Mouse (Mus musculus): ENCODE results near the gene Trp53inp2.

The Trp53inp2 gene

DNA sequence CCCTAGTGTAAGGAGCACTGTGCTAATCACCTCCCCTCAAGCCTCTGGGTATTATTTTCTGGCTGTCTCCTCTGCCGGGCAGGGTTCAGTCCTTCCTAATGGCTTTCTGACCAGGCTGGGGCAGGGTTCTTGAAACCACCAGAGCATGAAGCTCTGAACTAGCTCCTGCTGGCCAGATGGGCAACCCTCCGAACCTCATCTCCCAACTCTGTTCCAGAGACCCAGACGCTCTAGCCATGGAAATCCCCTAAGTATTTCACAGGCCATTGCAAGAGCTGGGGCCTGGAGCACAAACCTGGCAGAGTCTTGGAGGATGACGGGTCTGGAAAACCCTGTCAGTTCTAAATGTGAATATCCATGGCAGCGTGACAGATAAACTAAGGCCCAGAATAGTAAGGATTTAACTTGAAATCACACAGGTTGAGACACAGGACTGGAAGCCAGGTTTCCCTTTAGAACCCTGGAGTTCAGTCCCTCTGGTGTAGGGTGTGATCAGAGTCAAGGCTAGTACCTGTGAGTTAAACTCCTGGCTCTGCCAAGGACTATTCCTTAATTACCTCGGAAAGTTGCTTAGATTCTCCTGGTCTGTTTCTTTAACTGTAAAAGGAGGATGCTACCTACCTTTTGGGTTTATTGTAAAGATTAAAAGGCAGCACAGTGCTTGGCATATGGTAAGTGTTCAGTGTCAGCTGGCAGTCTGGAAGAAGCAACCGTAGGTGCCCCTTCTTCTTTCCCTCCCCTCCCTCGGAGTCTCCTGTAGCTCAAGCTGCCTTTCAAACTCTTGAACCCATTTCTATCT lies at the start of gene Trp53inp2:
Gene Trp53inp2 (plus strand): TSS at position 799 of the 799 bp plus-strand sequence.
- no peak for DNase-seq

GRCm38 (mm10) chr2:155331351-155331750 lies 49.5 kb upstream of the Trp53inp2 start:
- peak; percentile 36 to 58 for DNase-seq

- no peak for DNase-seq
These were observed 47.4 kb upstream of the Trp53inp2 start for GRCm38 (mm10) chr2:155333421-155333820.

DNA sequence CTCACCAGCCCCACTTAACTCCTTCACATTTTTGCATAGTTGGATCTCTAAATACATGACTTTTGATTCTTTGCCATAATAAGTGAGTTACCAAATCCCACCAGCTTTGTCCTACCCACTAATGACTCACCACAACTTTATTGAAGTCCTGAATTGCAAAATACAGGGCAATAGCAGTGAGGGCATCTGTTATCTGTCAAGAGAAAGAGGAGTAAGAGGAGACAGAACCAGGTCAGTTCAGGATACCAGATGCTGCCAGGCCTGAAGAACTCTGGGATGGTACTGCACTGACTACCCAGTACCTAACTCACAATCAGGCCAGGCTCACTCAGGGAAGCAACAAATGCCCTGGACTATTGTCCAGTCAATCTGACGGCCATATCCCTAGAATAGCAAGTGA lies 45.6 kb upstream of the Trp53inp2 start:
- DNase-seq: no peak

DNA sequence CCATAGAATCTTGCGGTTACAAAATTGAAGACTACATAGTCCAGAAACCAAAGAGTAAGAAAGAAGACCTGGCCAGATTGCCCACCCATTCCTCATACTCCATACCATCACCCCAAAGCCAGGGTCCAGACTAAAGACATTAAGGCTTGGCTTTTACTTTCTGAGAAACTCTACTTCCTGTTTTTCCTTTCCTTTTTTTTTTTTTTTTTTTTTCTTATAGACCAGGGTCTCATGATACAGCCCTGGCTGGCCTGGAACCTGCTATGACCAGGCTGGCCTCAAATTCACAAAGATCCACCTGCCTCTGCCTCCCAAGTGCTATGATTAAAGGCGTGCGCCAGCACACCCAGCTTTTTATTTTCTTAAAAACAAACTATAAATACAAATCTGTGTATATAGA lies 44.6 kb upstream of the Trp53inp2 start:
- no peak for DNase-seq

DNA sequence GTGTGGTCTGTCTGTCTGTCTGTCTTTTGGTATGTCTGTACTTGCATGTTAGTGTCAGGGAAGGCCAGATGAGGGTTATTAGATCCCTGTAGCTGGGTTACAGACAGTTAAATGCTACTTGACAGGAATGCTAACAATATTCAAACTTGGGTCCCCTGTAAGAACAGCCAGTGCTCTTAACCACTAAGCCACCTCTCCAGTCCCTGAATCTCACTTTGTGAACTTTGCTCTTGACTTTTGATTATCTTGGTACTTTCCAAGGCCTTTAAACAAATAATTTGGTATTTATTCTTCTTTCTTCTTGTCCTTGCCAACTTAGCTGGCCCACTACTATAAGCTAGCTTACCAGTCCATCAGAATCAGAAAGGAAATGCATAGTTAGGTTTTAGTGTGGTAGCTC lies 40.7 kb upstream of the Trp53inp2 start:
- peak in 1 of 2 experiments; percentile 27 for DNase-seq

DNA sequence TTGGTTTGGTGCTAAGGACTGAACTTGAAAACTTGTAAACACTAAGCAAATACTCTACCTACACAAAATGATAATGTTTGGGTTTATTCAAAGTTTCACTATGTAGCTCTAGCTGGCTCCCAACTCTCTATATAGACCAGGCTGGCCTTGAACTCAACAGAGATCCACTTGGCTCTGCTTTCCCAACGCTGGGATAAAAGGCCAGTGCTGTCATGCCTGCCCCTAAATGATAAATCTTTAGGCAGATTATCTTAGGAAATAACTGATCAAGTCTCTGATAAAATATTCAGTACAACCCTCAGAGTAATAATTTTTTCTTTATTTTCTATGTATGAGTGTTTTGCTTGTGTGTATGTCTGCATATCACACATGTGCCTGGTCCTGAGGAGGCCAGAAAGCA lies 34.2 kb upstream of the Trp53inp2 start:
- DNase-seq: no peak

DNA sequence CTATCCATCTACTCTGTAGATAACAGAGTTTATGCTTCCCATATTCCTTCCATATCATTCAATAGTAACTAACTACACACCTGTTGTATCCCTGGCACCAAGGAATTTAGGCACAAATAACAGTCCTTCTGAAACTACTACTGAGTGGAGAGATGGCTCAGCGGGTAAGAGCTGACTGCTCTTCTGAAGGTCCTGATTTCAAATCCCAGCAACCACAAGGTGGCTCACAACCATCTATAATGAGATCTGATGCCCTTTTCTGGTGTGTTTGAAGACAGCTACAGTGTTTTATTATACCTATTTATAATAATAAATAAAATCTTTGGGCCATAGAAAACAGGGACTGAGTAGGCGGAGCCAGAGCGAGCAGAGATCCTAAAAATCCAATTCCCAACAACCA lies 26.5 kb upstream of the Trp53inp2 start:
- DNase-seq: no peak

- DNase-seq: peak; percentile 96 to 97
These were observed 23.8 kb upstream of the Trp53inp2 start, which contains the start of gene Pigu for GRCm38 (mm10) chr2:155356971-155357591. TSS of gene Pigu (minus strand) at chr2:155357430.

DNA sequence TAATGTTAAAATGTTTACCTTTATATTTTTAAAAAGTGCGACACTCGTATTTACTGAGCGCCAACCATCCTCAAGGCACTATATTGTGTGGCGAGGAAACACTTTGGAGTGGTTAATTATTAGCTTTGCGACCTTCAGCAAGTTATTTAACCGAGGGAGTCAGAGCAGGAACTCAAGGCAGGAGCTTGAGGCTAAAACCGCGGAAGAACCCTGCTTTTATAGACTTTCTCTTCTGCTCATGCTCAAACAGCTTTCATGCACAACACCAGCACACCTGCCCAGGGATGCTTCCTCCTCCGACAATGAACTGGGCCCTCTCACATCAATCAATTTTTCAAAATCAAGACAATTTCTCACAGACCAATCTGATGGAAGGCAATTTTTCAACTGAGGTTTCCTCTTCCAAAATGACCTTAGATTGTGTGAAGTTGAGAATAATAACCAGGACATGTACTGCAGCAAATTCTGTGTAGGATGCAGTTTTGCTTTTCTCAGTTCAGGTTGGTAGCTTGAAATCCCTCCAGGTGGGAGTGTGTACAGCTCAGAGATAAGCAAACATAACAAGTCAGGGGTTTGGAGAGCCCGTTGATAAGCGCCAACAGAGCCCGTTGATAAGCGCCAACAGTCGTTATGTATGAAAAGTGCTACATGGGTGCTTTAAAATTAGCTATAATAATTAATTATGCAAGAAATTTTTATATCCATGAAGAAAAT lies 23.0 kb upstream of the Trp53inp2 start:
- peak; percentile 16 to 18 for DNase-seq

DNA sequence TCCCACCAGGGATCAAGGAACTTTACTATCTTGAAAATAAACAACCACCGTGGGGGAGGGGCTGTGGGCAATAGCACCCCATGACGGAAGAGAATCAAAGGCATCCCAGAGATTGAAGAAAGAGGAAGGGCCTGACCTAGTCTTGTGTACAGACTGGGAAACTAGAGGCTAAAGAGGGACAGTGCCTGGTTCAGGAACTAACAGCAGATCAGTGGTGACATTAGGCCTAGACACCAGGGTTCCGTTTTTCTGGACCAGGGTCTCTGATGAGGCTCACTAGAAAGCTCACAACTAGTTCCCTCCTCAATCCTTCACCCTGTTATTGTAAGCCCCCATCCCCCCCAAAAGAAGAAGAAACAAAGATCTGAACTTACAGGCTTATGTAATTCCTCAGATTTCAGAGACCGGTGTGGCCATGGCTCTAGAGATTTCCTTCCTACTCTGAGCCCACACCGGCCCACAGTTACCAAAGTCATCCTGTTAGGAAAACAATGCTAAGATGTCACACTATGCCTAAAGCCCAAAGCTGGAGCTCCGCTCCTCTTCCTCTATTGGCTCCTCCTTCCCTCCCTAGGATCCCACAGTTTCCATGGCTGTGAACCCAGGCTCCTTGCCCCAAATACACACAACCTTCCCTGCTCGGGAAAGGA lies 13.1 kb upstream of the Trp53inp2 start:
- DNase-seq: peak in 1 of 2 experiments; percentile 34

GRCm38 (mm10) chr2:155369333-155369883 lies 11.5 kb upstream of the Trp53inp2 start:
- peak; percentile 69 to 82 for DNase-seq

GRCm38 (mm10) chr2:155372451-155372850 lies 8.4 kb upstream of the Trp53inp2 start:
- no peak for DNase-seq

DNA sequence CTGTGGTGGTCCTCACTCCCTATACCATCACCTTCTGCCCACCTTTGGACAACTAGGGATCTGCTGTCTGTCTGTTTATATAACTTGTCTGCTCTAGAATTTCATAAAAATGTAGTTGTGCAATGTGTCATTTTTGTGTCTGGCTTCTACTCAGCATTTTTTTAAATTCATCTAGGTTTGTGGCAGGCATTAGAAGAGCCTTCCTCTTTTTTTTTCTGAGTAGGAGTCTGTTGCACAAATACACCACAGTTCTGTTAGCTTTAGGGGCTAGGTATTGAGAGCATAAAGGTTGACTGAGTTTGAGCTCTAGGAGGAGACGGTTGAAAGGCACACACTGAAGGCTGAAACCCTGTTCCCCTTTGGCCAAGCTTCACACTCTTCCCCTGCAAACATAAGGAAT lies 7.6 kb upstream of the Trp53inp2 start:
- DNase-seq: no peak

GRCm38 (mm10) chr2:155373886-155374285 lies 7.0 kb upstream of the Trp53inp2 start:
- DNase-seq: no peak

- no peak for DNase-seq
These were observed 6.3 kb upstream of the Trp53inp2 start for GRCm38 (mm10) chr2:155374521-155374920.

- peak; percentile 39 to 62 for DNase-seq
These were observed 4.7 kb upstream of the Trp53inp2 start for GRCm38 (mm10) chr2:155376191-155376590.

DNA sequence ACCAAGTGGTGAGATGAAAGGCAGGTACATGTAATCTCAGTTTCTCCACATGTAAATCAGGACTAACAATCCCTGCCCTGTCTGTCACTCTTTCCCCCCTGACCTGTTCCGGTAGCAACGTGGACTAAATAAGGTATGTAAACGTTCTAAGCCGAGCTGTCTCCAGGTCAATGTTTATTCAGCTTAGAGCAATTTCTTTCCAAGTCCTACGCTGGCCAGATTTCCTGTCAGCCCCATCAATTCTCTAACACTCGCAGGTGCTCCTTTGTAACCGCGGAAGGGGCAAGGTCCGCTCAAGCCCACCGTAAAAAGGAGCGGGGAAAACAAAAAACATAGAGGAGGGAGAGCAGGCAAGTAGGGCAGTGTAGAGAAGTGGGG lies 190 bp downstream of the Trp53inp2 start:
- peak; percentile 18 to 41 for DNase-seq

DNA sequence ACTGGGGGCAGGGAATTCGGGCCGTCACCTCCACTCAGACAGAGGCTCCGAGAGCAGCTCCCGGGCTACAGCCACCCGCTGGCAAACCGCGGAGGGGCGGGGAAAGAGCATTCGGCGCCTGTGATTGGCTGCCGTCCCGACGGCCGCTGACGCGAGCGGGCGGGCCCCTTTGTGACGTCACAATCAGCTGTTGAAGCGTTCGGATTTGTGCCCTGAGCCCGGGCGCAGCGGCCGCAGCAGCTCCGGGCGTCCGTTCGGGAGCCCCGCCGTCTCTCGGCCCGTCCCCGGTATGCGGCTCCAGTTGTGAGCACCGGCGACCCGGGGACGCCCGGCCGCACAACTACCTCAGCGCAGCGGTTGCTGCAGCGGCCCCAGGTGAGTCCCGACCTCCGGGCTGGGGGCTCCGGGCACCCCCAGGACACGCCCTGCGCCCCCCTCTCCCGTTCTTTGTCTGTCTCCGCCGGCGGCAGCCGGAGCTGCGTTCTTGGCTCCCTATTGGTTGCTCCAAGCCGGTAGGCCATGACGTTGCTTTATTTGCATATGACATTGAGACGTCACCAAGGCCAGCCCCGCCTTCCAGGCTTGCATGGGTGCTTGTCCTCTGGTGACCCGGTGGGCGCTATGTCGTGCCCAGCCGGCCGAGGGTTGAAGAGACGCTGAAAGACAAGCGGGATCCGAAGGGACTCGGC lies 928 bp downstream of the Trp53inp2 start:
- DNase-seq: peak; percentile 97 to 98

- DNase-seq: no peak
These were observed 1.5 kb downstream of the Trp53inp2 start for GRCm38 (mm10) chr2:155382332-155382700.

DNA sequence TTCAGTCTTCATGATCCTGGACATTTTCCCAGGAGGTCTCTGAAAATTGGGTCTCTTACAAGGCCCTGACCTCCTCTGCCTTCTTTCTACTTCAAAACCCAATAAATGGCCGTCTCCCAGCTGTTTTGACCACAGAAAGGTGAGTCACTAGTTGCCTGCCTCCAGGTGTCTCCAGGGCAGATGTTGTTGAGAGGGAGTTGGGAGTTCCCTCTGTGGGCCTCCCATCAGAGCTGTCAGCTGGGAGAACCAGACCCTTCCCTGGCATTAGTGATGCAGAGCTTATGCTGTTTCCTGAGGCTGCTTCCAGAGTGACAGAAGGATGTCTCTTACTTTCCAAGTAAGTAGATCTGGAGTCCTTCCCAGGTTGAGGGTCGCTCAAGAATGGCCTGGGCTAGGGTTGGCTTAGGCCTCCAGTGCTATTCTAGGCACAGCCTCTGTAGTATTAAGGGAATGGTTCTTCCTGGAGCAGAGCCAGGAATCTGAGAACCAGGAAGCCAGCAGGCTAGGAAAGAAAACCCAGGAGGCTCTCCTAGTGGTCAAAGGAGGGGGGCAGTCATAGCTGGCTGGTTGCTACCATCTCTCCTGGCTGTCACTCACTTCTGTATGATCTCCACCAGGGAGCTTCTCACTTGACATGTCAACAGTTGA lies 2.1 kb downstream of the Trp53inp2 start:
- peak; percentile 32 to 61 for DNase-seq

GRCm38 (mm10) chr2:155385090-155385489 lies 4.2 kb downstream of the Trp53inp2 start:
- DNase-seq: peak; percentile 82 to 87

Data from lung, adult 18-20 months (tissue).